Mouse (Mus musculus) liver, postnatal 0 days (tissue): ENCODE measurements around the gene Muc5b.

Experiments used
- CTCF ChIP-seq: sonication (generic); IDR thresholded peaks from 2 replicates; pipeline ENCODE4 v1.5.1; 2016; ENCODE audit warnings: antibody characterized with exemption, low read depth
- EP300 ChIP-seq: IDR thresholded peaks from 2 replicates; pipeline ENCODE4 v1.6.1; 2016; ENCODE audit warnings: antibody characterized with exemption, low read depth, mild to moderate bottlenecking

DNA sequence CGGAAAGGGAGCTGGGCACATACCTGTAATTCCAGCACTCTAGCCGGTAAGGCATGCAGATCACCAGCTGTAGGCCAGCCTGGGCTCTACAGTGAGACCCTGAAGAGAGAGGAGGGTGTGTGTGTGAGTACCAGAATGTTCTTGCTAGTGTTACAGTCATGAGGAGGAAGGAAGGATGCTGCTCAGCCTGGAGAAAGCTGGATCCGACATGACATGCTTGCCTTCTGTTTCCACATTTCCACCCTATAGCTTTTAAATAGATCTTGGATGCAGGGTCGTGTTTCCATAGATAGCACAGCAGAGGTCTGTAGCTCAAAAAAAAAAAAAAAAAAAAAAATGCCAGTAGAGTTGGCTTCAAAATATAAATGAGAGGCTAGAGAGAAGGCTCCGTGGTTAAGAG is 36.0 kb downstream of the Muc5b start:
- no peak for TF ChIP-seq CTCF
- no peak for TF ChIP-seq EP300
